Mouse (Mus musculus) limb, embryonic 10.5 days (tissue): ENCODE measurements around the gene Lrif1. TPM values are rescaled to one million over a fixed set of nuclear protein-coding genes. Genes with fewer than 3 reads are reported as not detected.
A peak's percentile ranks its signal among the peaks of the same experiment; 100 is the strongest.
"Not testable (repeated sequence)": the region's sequence is repeated elsewhere in the genome, so short reads cannot be mapped to it uniquely, and the experiment has no call there.

Experiments used
- DNase-seq: peaks from one replicate; pipeline ENCODE4 v3.0.0-alpha.2; 2017; ENCODE audit warnings: low spot score
- H3K27ac ChIP-seq: fragments of 300-500 bp; sonication (generic); 2 replicates; pipeline ENCODE4 v1.5.1; 2016; ENCODE audit warnings: mild to moderate bottlenecking
- H3K27me3 ChIP-seq: fragments of 300-500 bp; sonication (generic); 2 replicates; pipeline ENCODE4 v1.6.1; 2016; ENCODE audit warnings: low read depth, mild to moderate bottlenecking; ENCODE audit not compliant: poor library complexity, severe bottlenecking
- H3K36me3 ChIP-seq: fragments of 300-500 bp; sonication (generic); 2 replicates; pipeline ENCODE4 v1.6.1; 2016; ENCODE audit warnings: mild to moderate bottlenecking, moderate library complexity
- H3K4me1 ChIP-seq: fragments of 300-500 bp; sonication (generic); 2 replicates; pipeline ENCODE4 v1.6.1; 2016
- H3K4me3 ChIP-seq: fragments of 300-500 bp; sonication (generic); 2 replicates; pipeline ENCODE4 v1.5.1; 2016; ENCODE audit warnings: mild to moderate bottlenecking, moderate library complexity
- H3K9me3 ChIP-seq: fragments of 300-500 bp; sonication (generic); replicated peaks from 2 replicates; pipeline ENCODE4 v1.6.1; 2016; ENCODE audit warnings: mild to moderate bottlenecking
- WGBS: fragments of 180-500 bp; shearing (Covaris S2); methylation state at CpG from one replicate; pipeline ENCODE4 v1.1.7; 2016; 5-methylcytosine and 5-hydroxymethylcytosine counted together
- polyA plus RNA-seq: library from polyadenylated mRNA; unstranded; fragments of >200 nt; fragmentation: Nextera tagmentation; extraction: Ambion mirVana; gene quantifications from 2 replicates; pipeline ENCODE4 v1.2.1, GENCODE M21; 2016

Gene Lrif1
- 8.9 and 11.7 TPM in 2 replicates for polyA plus RNA-seq

DNA sequence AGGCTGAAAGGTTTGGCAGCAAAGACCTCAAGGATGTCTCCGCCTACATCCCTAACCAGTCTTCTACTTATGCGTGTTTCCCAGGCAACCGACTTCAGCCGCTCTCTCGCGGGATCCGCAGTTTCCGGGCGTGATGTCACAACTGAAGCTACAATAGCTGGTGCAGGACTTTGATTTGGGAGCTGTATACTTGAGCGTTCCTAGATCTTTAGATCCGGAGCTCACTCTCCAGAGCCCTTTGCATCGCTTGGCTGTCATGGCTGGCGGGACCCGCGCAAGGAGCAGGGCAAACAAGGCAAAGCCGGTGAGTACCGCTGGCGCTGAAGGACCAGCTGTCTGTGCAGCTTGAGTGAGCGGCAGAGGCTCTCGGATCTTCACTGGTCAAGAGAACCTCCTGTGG, at the start of gene Lrif1:
Gene Lrif1 (plus strand): TSS at position 158 of the 400 bp plus-strand sequence.
- peak; percentile 83 for DNase-seq

DNA sequence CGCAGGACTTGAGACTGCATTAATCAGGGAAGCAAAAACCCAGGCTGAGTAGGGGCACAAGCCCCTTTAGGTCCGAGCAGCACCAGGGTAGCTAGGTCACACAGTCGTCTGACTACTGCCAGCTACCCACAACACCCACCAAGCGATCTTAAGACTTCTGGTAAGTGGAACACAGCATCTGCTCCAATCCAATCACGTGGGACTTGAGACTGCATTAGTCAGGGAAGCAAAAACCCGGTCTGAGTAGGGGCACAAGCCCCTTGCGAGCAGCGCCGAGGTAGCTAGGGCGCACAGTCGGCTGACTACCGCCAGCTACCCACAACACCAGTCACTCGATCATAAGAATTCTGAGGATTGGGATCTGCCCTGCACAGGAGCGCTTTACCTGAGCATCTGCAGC, 12.0 kb upstream of the Lrif1 start:
- DNase-seq, H3K9me3 ChIP-seq: not testable (repeated sequence)
- WGBS: 71% methylated on average over 14 of the region's 14 CpGs

More for the DNA sequence above, at the start of gene Lrif1:
- no peaks in the 10 kb centered on the region for H3K36me3 ChIP-seq
- no peaks in the 10 kb centered on the region for H3K4me1 ChIP-seq
- H3K27ac ChIP-seq: peak within 1 kb of the TSS; percentile 83
- no peaks in the 10 kb centered on the region for H3K9me3 ChIP-seq
- under 1% methylated on average over 20 of the region's 20 CpGs for WGBS
- no peaks in the 10 kb centered on the region for H3K27me3 ChIP-seq
- peak within 1 kb of the TSS; percentile 66 for H3K4me3 ChIP-seq

DNA sequence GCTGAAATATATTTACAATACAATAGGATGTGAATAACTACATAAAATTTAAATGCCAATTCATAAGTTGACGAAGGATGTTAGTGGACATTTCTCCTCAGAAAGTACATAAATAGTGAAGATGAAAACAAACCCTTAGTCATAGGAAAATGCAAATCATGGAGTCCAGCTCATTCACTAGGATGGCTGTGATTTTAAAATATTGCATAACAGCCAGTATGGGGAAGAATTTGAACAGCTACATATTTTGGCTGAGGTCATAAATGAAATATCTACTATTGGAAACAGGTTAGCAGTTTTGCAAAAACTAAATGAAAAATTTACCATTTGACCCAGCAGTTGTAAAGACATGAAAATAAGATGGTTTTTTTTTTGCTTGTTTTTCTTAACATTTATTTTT, 594 bp downstream of the Lrif1 start:
- Histone ChIP-seq H3K4me1 (no peaks in the 10 kb centered on the region), H3K27ac (no peak overlapping the region), H3K4me3 (peak overlapping the region; percentile 66), H3K9me3 (no peaks in the 10 kb centered on the region), H3K27me3 (no peaks in the 10 kb centered on the region), H3K36me3 (no peaks in the 10 kb centered on the region)
- 46% methylated on average over 1 of the region's 1 CpGs for WGBS
- DNase-seq: no peak

More for the DNA sequence above, 12.0 kb upstream of the Lrif1 start:
- not testable (repeated sequence) for H3K4me1 ChIP-seq, H3K4me3 ChIP-seq, H3K36me3 ChIP-seq, H3K27ac ChIP-seq, H3K27me3 ChIP-seq

DNA sequence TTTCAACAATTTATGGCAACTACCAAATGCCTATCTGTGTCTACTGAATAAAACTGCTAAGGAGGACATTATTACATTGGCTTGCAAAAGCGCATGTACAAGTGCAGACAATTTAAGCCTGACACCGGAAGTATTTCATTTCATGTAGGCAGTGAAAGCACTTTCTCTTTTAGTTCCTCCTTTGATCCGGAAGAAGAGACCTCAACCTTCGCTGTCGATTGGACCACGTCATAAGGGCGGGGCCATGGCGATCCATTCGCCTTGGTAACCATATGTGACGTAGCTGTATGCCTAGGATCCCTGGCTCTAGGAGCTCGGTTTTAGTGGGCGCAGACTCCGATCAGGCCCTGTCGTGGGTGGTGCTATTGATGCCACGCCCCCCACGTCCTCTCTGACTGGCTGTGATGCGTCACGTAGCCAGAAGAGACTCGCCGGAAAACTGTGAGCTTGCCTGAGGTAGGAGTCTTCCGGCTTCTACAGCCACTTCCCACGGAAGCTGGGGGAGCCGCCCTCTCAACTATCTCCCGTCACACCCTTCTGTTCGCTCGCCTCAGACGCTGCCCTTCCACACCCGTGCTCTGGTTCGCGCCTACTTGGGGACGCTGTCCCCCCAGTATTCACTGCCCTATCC, 36.7 kb downstream of the Lrif1 start:
- no peaks in the 10 kb centered on the region for H3K27me3 ChIP-seq
- peak; percentile 87 for DNase-seq
- WGBS: 2% methylated on average over 31 of the region's 31 CpGs
- peak overlapping the region; percentile 84 for H3K27ac ChIP-seq
- H3K4me3 ChIP-seq: peak overlapping the region; percentile 72
- H3K36me3 ChIP-seq: no peaks in the 10 kb centered on the region
- H3K4me1 ChIP-seq: peaks cover 3% of the 10 kb centered on the region; the same call in 1 of the 2 replicates
- no peaks in the 10 kb centered on the region for H3K9me3 ChIP-seq

DNA sequence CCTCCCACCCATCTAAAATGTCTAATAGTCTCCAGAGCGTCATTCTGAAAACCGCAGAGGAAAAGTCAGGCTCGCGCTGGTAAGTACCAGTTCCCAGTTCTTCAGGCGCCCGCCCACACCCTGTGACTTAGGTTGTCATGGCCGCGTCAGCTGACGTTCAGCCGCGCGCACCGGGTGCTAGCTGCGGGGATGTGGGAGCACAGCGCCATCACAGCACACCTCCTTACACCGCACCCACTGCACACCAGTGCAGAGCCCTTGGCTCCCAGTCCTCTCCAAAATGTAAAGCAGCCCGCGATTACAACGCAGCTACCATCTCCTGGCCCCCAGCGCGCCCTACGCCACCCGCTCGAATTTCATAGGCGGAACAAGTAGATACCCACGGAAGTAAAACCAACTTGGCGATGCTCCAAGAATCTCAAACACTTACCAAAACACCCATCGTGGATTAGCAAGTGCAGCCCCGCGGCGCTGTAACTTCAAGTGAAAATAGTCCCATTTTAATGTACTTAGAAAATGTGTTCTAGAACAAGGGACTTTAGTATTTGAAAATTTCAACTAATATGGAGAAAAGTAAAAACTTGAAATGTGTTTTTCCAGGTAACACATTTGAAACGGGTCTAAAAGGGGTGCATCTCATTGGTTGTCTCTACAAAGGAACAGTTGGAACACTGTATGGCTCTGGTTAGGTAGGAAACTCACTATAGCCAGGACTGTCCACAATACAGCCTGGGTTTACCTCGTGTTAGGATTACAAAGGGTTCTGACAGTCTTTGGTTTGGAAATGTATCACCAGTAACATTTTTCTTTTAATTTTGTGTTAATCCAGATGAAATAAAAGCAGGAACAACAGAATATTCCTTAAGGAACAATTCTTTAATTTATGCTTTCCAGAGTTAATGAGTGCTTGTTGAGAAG, 37.5 kb downstream of the Lrif1 start:
- no peaks in the 10 kb centered on the region for H3K9me3 ChIP-seq
- peak overlapping the region; percentile 72 for H3K4me3 ChIP-seq
- WGBS: 2% methylated on average over 33 of the region's 33 CpGs
- H3K27ac ChIP-seq: peak overlapping the region; percentile 84
- DNase-seq: peak; percentile 81
- no peaks in the 10 kb centered on the region for H3K27me3 ChIP-seq
- no peaks in the 10 kb centered on the region for H3K36me3 ChIP-seq
- peaks cover 3% of the 10 kb centered on the region; the same call in 1 of the 2 replicates for H3K4me1 ChIP-seq

DNA sequence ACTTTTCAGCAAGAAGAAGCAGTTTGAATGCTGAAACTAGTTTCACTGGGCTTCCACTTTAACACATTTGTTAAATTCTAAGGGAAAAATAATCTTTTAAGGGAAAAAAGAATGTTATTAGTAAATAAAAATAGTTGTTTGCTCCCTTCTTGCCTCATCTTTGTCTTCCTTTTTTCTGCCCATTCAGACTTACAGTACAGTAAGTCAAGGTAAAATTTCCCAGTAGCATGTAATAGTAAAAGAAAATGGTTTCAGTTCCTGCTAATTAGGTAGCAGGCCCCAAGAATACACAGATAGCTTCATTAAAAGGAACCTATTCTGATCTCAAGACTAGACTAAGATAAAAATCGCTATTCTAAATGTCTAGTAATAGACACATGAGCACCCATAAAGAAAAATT, 71.1 kb downstream of the Lrif1 start:
- WGBS: 76% methylated on average over 1 of the region's 1 CpGs
- H3K27me3 ChIP-seq: no peaks in the 10 kb centered on the region
- H3K9me3 ChIP-seq: no peaks in the 10 kb centered on the region

DNA sequence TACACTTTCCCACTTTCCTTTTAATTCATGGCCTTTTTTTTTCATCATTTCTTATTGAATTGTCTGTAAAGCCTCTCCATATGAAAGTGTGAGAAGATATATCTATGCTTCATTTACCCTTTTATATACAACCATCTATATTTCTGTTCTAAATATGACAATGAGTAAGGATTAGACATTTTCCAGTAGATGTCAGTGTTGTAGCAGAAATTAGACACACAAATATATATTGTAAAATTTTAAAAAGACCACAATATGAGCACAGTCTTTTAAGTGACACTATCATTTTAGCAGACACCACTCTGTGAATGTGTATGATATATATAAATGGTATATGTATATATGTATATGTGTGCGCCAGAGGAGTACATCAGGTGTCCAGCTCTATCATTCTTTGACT, 87.0 kb downstream of the Lrif1 start:
- H3K4me1 ChIP-seq: no peaks in the 10 kb centered on the region
- 88% methylated on average over 1 of the region's 1 CpGs for WGBS

More for the DNA sequence above, 71.1 kb downstream of the Lrif1 start:
- no peak overlapping the region for H3K4me3 ChIP-seq
- no peak overlapping the region for H3K27ac ChIP-seq
- H3K4me1 ChIP-seq: no peaks in the 10 kb centered on the region
- no peaks in the 10 kb centered on the region for H3K36me3 ChIP-seq
- DNase-seq: no peak

DNA sequence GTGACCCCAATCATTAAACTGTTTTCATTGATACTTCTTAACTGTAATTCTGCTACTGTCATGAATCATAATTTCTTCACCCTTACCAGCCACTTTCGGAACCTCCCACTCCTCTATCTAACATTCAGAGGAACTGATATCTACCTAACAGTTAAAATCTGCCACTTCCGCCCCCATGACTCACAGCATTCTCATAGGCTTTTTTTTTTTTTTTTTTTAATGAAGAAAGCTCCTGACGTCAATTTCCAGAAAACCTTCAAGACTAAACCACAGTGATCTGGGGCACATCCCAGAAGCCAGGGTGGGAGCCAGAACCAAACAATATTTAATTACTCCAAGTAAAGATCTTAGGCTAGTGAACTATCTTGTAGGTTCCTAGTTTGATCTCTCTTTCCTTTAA, 100.3 kb downstream of the Lrif1 start:
- WGBS: 82% methylated on average over 3 of the region's 3 CpGs
- DNase-seq: no peak
- Histone ChIP-seq H3K4me1 (no peaks in the 10 kb centered on the region), H3K9me3 (no peaks in the 10 kb centered on the region), H3K27ac (no peak overlapping the region), H3K4me3 (no peak overlapping the region), H3K27me3 (no peaks in the 10 kb centered on the region), H3K36me3 (no peaks in the 10 kb centered on the region)

More for the DNA sequence above, 87.0 kb downstream of the Lrif1 start:
- Histone ChIP-seq H3K4me3 (no peak overlapping the region), H3K27ac (no peak overlapping the region), H3K36me3 (no peaks in the 10 kb centered on the region), H3K9me3 (no peaks in the 10 kb centered on the region), H3K27me3 (no peaks in the 10 kb centered on the region)
- DNase-seq: no peak

Other genes with a start within 250 kb of the Lrif1 start
- gene Dennd2d, start 202.6 kb upstream of the Lrif1 start, polyA plus RNA-seq: 0.90 and 2.2 TPM in 2 replicates
- gene Dram2, start 137.2 kb upstream of the Lrif1 start, polyA plus RNA-seq: 28.1 and 28.3 TPM in 2 replicates
- gene Cept1, start 137.2 kb upstream of the Lrif1 start, polyA plus RNA-seq: 38.9 and 46.4 TPM in 2 replicates
- gene Cd53, start 105.2 kb downstream of the Lrif1 start, polyA plus RNA-seq: 1.1 and 2.0 TPM in 2 replicates
- not detected in 2 replicates for gene Olfr266, start 141.3 kb downstream of the Lrif1 start, polyA plus RNA-seq